Mouse (Mus musculus) bone marrow, adult 2 months (tissue): ENCODE measurements around the gene Nvl.

Experiments used
- CTCF ChIP-seq: fragments of 200-500 bp; IDR thresholded peaks from 2 replicates; pipeline ENCODE4 v1.5.1; 2011; ENCODE audit warnings: low read length, control low read depth; ENCODE audit not compliant: control insufficient read depth, insufficient read depth
- POLR2A ChIP-seq: fragments of 200-500 bp; IDR thresholded peaks from 2 replicates; pipeline ENCODE4 v1.6.1; 2011; ENCODE audit warnings: low read depth, mild to moderate bottlenecking, control low read depth, low read length, borderline replicate concordance; ENCODE audit not compliant: control insufficient read depth

- TF ChIP-seq POLR2A (no peak), CTCF (no peak)
Observed at GRCm38 (mm10) chr1:181050937-181051336, 93.1 kb downstream of the Nvl start, which contains the start of gene 9130409I23Rik.
